Comparison of ENCODE assay signal across 12 mouse cellular contexts in genomic region chr10:77120501-77120900, GRCm38 (mm10). TPM values are rescaled to one million over a fixed set of nuclear protein-coding genes. Genes with fewer than 3 reads are reported as not detected.
A peak's percentile ranks its signal among the peaks of the same experiment; 100 is the strongest.
DNase-seq lines count a peak whose midpoint lies in the region; TF ChIP-seq lines count a peak whose summit lies in the region.
"Had no signal": no experiment of that assay in that cellular context is flagged by ENCODE, and none has a peak within 500 bp of the region (broad histone marks: within the 10 kb centered on the region; RNA-seq: fewer than 3 reads in every experiment).

No protein-coding gene starts in this region.

- no peak for TF ChIP-seq POLR2A in kidney, adult 2 months (IDR thresholded peaks at IDR 0.05; ENCODE audit: low read depth, low read length)
- no peak for TF ChIP-seq POLR2A in testis, adult 2 months (IDR thresholded peaks at IDR 0.05; ENCODE audit: control insufficient read depth, low read depth, low read length)

- no peak overlapping the region for H3K27ac ChIP-seq in kidney, adult 2 months (ENCODE audit: insufficient read depth, low read depth, low read length)
- H3K27ac ChIP-seq in testis, adult 2 months (ENCODE audit: control insufficient read depth, insufficient read depth, low read depth, low read length), result no peak overlapping the region
- H3K27ac ChIP-seq: neural tube, embryonic 13.5 days had no signal

- peak; percentile 52 for TF ChIP-seq CTCF in kidney, adult 2 months (conservative IDR thresholded peaks at IDR 0.05; ENCODE audit: insufficient read depth, insufficient read length, low read depth, low read length)
- peak; percentile 90; the same call in 1 of the 2 replicates for TF ChIP-seq CTCF in testis, adult 2 months (IDR thresholded peaks at IDR 0.05; ENCODE audit: control insufficient read depth, insufficient read depth, insufficient replicate concordance, low read depth, low read length)

- H3K27me3 ChIP-seq in kidney, adult 2 months (replicated peaks; ENCODE audit: control insufficient read depth, insufficient read depth, low read length), result no peaks in the 10 kb centered on the region
- no peaks in the 10 kb centered on the region for H3K27me3 ChIP-seq in testis, adult 2 months (ENCODE audit: control insufficient read depth, insufficient read depth, low read length)
- H3K27me3 ChIP-seq: neural tube, embryonic 13.5 days had no signal

- DNase-seq in kidney, adult 2 months, result no peak
- no peak for DNase-seq in kidney, postnatal 14 days
- no peak for DNase-seq in testis, postnatal 14 days (ENCODE audit: low spot score)
- peak; percentile 73 for DNase-seq in R1 (ENCODE audit: low read depth, low spot score)
- DNase-seq in testis, postnatal 10 days (ENCODE audit: low spot score), result peak; percentile 59
- no peak for DNase-seq in cerebellum, postnatal 14 days
- DNase-seq: heart, postnatal 10 days; kidney, postnatal 36 days; retina, postnatal 1 day had no signal

- peaks cover 41% of the 10 kb centered on the region for H3K4me1 ChIP-seq in kidney, adult 2 months (ENCODE audit: control insufficient read depth, insufficient read depth, low read length)
- no peaks in the 10 kb centered on the region for H3K4me1 ChIP-seq in testis, adult 2 months (ENCODE audit: control insufficient read depth, insufficient read depth, low read length)

- no peak overlapping the region for H3K4me3 ChIP-seq in kidney, adult 2 months (ENCODE audit: insufficient read depth, low read depth, low read length)
- H3K4me3 ChIP-seq in testis, adult 2 months (ENCODE audit: control insufficient read depth, low read depth, low read length), result no peak overlapping the region
- H3K4me3 ChIP-seq: erythroblast, embryonic 14.5 days; neural tube, embryonic 13.5 days had no signal

- H3K36me3 ChIP-seq in kidney, adult 2 months (ENCODE audit: control insufficient read depth, insufficient read depth, low read length), result no peaks in the 10 kb centered on the region
- H3K36me3 ChIP-seq in testis, adult 2 months (ENCODE audit: control insufficient read depth, insufficient read depth, low read length), result no peaks in the 10 kb centered on the region
- H3K36me3 ChIP-seq: neural tube, embryonic 13.5 days had no signal

- WGBS in kidney, adult 2 months, result 87% methylated on average over 4 of the region's 4 CpGs

RNA-seq across cellular contexts. Expression of gene Col18a1, which starts 45.8 kb away (rescaled TPM):
- polyA plus RNA-seq in kidney, adult 2 months (2012; rRNA removed), result 114 and 138 TPM in 2 replicates
- polyA plus RNA-seq in testis, adult 2 months (2012; rRNA removed), result 10.5 and 10.8 TPM in 2 replicates

Comparison
In these comparisons a context has a peak if more than half of its experiments do, and no peak if none do; other contexts are left out.
1. DNase-seq: peak in R1 (single experiment) and testis, postnatal 10 days (single experiment); none in kidney, adult 2 months (single experiment), kidney, postnatal 14 days (single experiment), testis, postnatal 14 days (single experiment) and cerebellum, postnatal 14 days (0 of 2).